Mouse (Mus musculus): ENCODE measurements at regions not wholly inside any gene's neighbourhood (a gene's known extent, or its start where the extent isn't known, plus 50 kb on each side); places are given as distances from the start of the nearest gene placed in this dataset.
"Not testable (repeated sequence)": the region's sequence is repeated elsewhere in the genome, so short reads cannot be mapped to it uniquely, and the experiment has no call there.

- no peak for DNase-seq
Observed at GRCm38 (mm10) chr10:117566648-117567378, 62.5 kb upstream of the Cpm start.

GRCm38 (mm10) chr10:117566204-117566603 is 63.1 kb upstream of the Cpm start:
- no peak for DNase-seq

- DNase-seq = no peak
Observed at GRCm38 (mm10) chr10:117565529-117566086, 63.7 kb upstream of the Cpm start.

GRCm38 (mm10) chr10:117565110-117565509 is 64.2 kb upstream of the Cpm start:
- no peak for DNase-seq

GRCm38 (mm10) chr10:117564118-117565040 is 64.9 kb upstream of the Cpm start:
- no peak for DNase-seq

- DNase-seq = no peak
Observed at GRCm38 (mm10) chr10:117563429-117564117, 65.7 kb upstream of the Cpm start.

GRCm38 (mm10) chr10:117562850-117563248 is 66.5 kb upstream of the Cpm start:
- not testable (repeated sequence) for DNase-seq

- no peak for DNase-seq
Observed at GRCm38 (mm10) chr10:117561909-117562849, 67.1 kb upstream of the Cpm start.

- DNase-seq = no peak
Observed at GRCm38 (mm10) chr10:117561279-117561820, 68.0 kb upstream of the Cpm start.

GRCm38 (mm10) chr10:117560396-117561278 is 68.7 kb upstream of the Cpm start:
- DNase-seq = no peak

- DNase-seq = no peak
Observed at GRCm38 (mm10) chr10:117559615-117560395, 69.5 kb upstream of the Cpm start.

GRCm38 (mm10) chr10:117558891-117559614 is 70.2 kb upstream of the Cpm start:
- DNase-seq = no peak

- no peak for DNase-seq
Observed at GRCm38 (mm10) chr10:117558292-117558800, 71.0 kb upstream of the Cpm start.

- no peak for DNase-seq
Observed at GRCm38 (mm10) chr10:117557666-117558065, 71.6 kb upstream of the Cpm start.

- DNase-seq = no peak
Observed at GRCm38 (mm10) chr10:117556851-117557542, 72.3 kb upstream of the Cpm start.

GRCm38 (mm10) chr10:117556027-117556789 is 73.1 kb upstream of the Cpm start:
- no peak for DNase-seq

- DNase-seq = no peak
Observed at GRCm38 (mm10) chr10:117555542-117555941, 73.8 kb upstream of the Cpm start.
